Mouse (Mus musculus): ENCODE results near the gene Odf3l2. TPM values are rescaled to one million over a fixed set of nuclear protein-coding genes. Genes with fewer than 3 reads are reported as not detected.

Gene Odf3l2
- total RNA-seq, 2 experiments from 2014 or later, result 55.1 to 58.1 TPM

DNA sequence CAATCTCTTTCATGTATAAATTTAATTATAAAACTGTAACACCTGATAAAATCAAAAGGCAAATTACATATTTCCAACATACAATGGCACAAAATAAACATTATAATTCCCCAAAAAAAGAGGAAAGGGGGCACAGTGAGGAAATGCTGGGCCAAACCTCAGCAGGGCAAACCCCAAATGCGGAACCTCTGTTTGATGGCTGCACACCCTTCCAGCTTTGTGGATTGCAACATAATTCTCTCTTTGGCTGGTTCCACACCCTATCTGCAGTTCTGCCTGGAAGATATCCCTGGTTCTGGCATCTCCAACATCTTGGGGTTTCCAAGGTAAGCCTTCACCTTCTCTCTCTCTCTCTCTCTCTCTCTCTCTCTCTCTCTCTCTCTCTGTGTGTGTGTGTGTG is 54.8 kb downstream of the Odf3l2 start:
- intact Hi-C loops (cut with DNase I), result loop anchor here (1.0 kb wide), 1 partner anchor 76 kb away; no protein-coding TSS in a partner anchor
- DNase-seq, result no peak

Other genes starting within 250 kb of the Odf3l2 start
- gene Vmn2r83, start 177.0 kb downstream of the Odf3l2 start, total RNA-seq (2021), result not detected
- gene Plpp2, start 111.9 kb downstream of the Odf3l2 start, total RNA-seq (2021), result under 1 TPM; 0.56 to 0.96 TPM
- gene Mier2, start 90.5 kb downstream of the Odf3l2 start, total RNA-seq (2021), result 10 to 100 TPM; 14.0 to 15.2 TPM
- gene Theg, start 58.4 kb downstream of the Odf3l2 start, total RNA-seq (2021), result not detected
- gene C2cd4c, start 31.7 kb downstream of the Odf3l2 start, total RNA-seq (2021), result under 1 TPM; 0.10 to 0.25 TPM
- 1 to 10 TPM; 2.3 to 2.5 TPM for gene Shc2, start 7.8 kb downstream of the Odf3l2 start, total RNA-seq (2021)
- gene Madcam1, start 18.8 kb upstream of the Odf3l2 start, total RNA-seq (2021), result not detected
- gene Tpgs1, start 23.6 kb upstream of the Odf3l2 start, total RNA-seq (2021), result 10 to 100 TPM; 19.2 to 19.6 TPM
- 100 to 1,000 TPM; 344 to 378 TPM for gene Cdc34, start 36.5 kb upstream of the Odf3l2 start, total RNA-seq (2021)
- 1 to 10 TPM; 4.4 to 6.0 TPM for gene Gzmm, start 43.3 kb upstream of the Odf3l2 start, total RNA-seq (2021)
- 100 to 1,000 TPM; 528 to 635 TPM for gene Bsg, start 58.8 kb upstream of the Odf3l2 start, total RNA-seq (2021)
- under 1 TPM; 0.72 to 0.79 TPM for gene Hcn2, start 70.9 kb upstream of the Odf3l2 start, total RNA-seq (2021)
- 10 to 100 TPM; 29.4 to 33.2 TPM for gene Polrmt, start 100.8 kb upstream of the Odf3l2 start, total RNA-seq (2021)
- gene Fgf22, start 109.3 kb upstream of the Odf3l2 start, total RNA-seq (2021), result not detected
- gene Rnf126, start 121.2 kb upstream of the Odf3l2 start, total RNA-seq (2021), result 10 to 100 TPM; 35.1 to 40.1 TPM
- gene Fstl3, start 131.5 kb upstream of the Odf3l2 start, total RNA-seq (2021), result 1 to 10 TPM; 1.2 to 1.8 TPM
- gene Prss57, start 145.2 kb upstream of the Odf3l2 start, total RNA-seq (2021), result not detected
- 10 to 100 TPM; 13.8 to 21.4 TPM for gene Palm, start 147.8 kb upstream of the Odf3l2 start, total RNA-seq (2021)
- not detected for gene Misp, start 175.3 kb upstream of the Odf3l2 start, total RNA-seq (2021)
- gene Ptbp1, start 208.7 kb upstream of the Odf3l2 start, total RNA-seq (2021), result 10 to 100 TPM; 17.2 to 17.4 TPM
- not detected for gene Prtn3, start 228.7 kb upstream of the Odf3l2 start, total RNA-seq (2021)
- gene Plppr3, start 228.9 kb upstream of the Odf3l2 start, total RNA-seq (2021), result not detected
- not detected for gene Elane, start 240.5 kb upstream of the Odf3l2 start, total RNA-seq (2021)
- 10 to 100 TPM; 47.6 to 86.0 TPM for gene Cfd, start 245.1 kb upstream of the Odf3l2 start, total RNA-seq (2021)

All from gastrocnemius, postnatal 36 days (tissue).